Mouse (Mus musculus) liver, adult 2 months (tissue): ENCODE measurements around the gene Isx. TPM values are rescaled to one million over a fixed set of nuclear protein-coding genes. Genes with fewer than 3 reads are reported as not detected.

Experiments used
- DNase-seq: peaks from one replicate; pipeline ENCODE4 v3.0.0-alpha.2; 2011; ENCODE audit warnings: low read depth, low spot score; ENCODE audit errors: extremely low read depth
- H3K27ac ChIP-seq: fragments of 200-500 bp; replicated peaks from 2 replicates; pipeline ENCODE4 v1.5.1; 2012; ENCODE audit warnings: low read depth, mild to moderate bottlenecking, control low read depth, inconsistent platforms, low read length; ENCODE audit not compliant: insufficient read depth
- H3K27me3 ChIP-seq: fragments of 200-500 bp; 2 replicates; pipeline ENCODE4 v1.6.1; 2012; ENCODE audit warnings: mild to moderate bottlenecking, moderate library complexity, low read length, inconsistent platforms; ENCODE audit not compliant: control insufficient read depth, insufficient read depth
- H3K36me3 ChIP-seq: fragments of 200-500 bp; 2 replicates; pipeline ENCODE4 v1.6.1; 2012; ENCODE audit warnings: low read length, inconsistent platforms; ENCODE audit not compliant: control insufficient read depth, insufficient read depth
- H3K4me1 ChIP-seq: fragments of 200-500 bp; 2 replicates; pipeline ENCODE4 v1.6.1; 2011; ENCODE audit warnings: low read length; ENCODE audit not compliant: control insufficient read depth, insufficient read depth
- H3K4me3 ChIP-seq: fragments of 200-500 bp; 2 replicates; pipeline ENCODE4 v1.5.1; 2011; ENCODE audit warnings: low read depth, mild to moderate bottlenecking, control low read depth, low read length, moderate library complexity; ENCODE audit not compliant: insufficient read depth
- H3K79me2 ChIP-seq: fragments of 200-500 bp; 2 replicates; pipeline ENCODE4 v1.6.1; 2012; ENCODE audit warnings: inconsistent platforms, mild to moderate bottlenecking, low read length, moderate library complexity; ENCODE audit not compliant: control insufficient read depth, insufficient read depth
- H3K9ac ChIP-seq: fragments of 200-500 bp; 2 replicates; pipeline ENCODE4 v1.6.1; 2012; ENCODE audit warnings: low read depth, mild to moderate bottlenecking, control low read depth, inconsistent platforms, low read length
- CTCF ChIP-seq: fragments of 200-500 bp; IDR thresholded peaks from 2 replicates; pipeline ENCODE4 v1.5.1; 2011; ENCODE audit warnings: low read depth, low read length, control low read depth
- POLR2A ChIP-seq: fragments of 200-500 bp; IDR thresholded peaks from 2 replicates; pipeline ENCODE4 v1.6.1; 2011; ENCODE audit warnings: low read length, control low read depth; ENCODE audit not compliant: insufficient read depth; ENCODE audit errors: extremely low read depth
- WGBS: fragments of 180-500 bp; shearing (Covaris S2); methylation state at CpG from one replicate; pipeline ENCODE4 v1.1.7; 2018; 5-methylcytosine and 5-hydroxymethylcytosine counted together
- polyA plus RNA-seq: library from polyadenylated mRNA; depleted of rRNA; stranded (reverse); fragments of >200 nt; gene quantifications from 2 replicates; pipeline ENCODE4 v1.2.3, GENCODE M21; 2012
- total RNA-seq: library from RNA; depleted of rRNA; stranded (reverse); fragments of >200 nt; gene quantifications from 2 replicates; pipeline ENCODE4 v1.2.3, GENCODE M21; 2014

Isx gene
- total and polyA plus RNA-seq, 2 experiments: 0.06 TPM; not detected in 1

- no peaks in the 10 kb centered on the region for H3K4me1 ChIP-seq
- no peaks in the 10 kb centered on the region for H3K36me3 ChIP-seq
- DNase-seq: no peak
- H3K79me2 ChIP-seq: no peaks in the 10 kb centered on the region
- no peak overlapping the region for H3K4me3 ChIP-seq
- no peak for TF ChIP-seq CTCF
- TF ChIP-seq POLR2A: no peak
- H3K9ac ChIP-seq: no peak overlapping the region
- no peaks in the 10 kb centered on the region for H3K27me3 ChIP-seq
- H3K27ac ChIP-seq: no peak overlapping the region
Measured at GRCm38 (mm10) chr8:74850971-74851370, 22.0 kb upstream of the Isx start.

- Histone ChIP-seq H3K9ac (no peak overlapping the region), H3K36me3 (no peaks in the 10 kb centered on the region), H3K4me1 (no peaks in the 10 kb centered on the region), H3K79me2 (no peaks in the 10 kb centered on the region), H3K27ac (no peak overlapping the region), H3K4me3 (no peak overlapping the region), H3K27me3 (no peaks in the 10 kb centered on the region)
- TF ChIP-seq CTCF: no peak
- no peak for TF ChIP-seq POLR2A
- 22% methylated on average over 3 of the region's 3 CpGs for WGBS
- DNase-seq: no peak
Measured at GRCm38 (mm10) chr8:74851837-74852236, 21.1 kb upstream of the Isx start.

DNA sequence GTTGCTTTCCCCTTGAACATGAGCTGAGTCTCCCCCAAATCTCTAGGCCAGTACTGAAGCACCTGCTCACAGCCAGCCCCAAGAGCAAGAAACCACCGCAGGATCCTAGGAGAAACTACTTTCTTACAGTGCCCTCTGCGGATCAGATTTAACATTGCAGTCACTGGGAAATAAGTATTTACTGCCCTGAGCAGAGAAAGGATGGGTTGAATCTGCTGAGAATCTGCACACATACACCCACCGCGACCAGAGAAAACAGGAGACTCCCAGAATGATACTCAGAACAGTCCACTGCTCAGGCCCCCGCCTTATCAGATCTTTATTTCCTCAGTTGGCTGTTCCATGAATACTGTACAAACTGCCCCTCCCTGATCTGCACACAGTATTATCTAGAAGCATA is 19.5 kb upstream of the Isx start:
- no peaks in the 10 kb centered on the region for H3K27me3 ChIP-seq
- no peak overlapping the region for H3K4me3 ChIP-seq
- no peaks in the 10 kb centered on the region for H3K4me1 ChIP-seq
- H3K9ac ChIP-seq: no peak overlapping the region
- TF ChIP-seq POLR2A: no peak
- TF ChIP-seq CTCF: no peak
- no peaks in the 10 kb centered on the region for H3K36me3 ChIP-seq
- H3K27ac ChIP-seq: no peak overlapping the region
- H3K79me2 ChIP-seq: no peaks in the 10 kb centered on the region
- no peak for DNase-seq
- 28% methylated on average over 5 of the region's 5 CpGs for WGBS

GRCm38 (mm10) chr8:74854786-74855185 is 18.2 kb upstream of the Isx start:
- Histone ChIP-seq H3K9ac (no peak overlapping the region), H3K4me3 (no peak overlapping the region), H3K36me3 (no peaks in the 10 kb centered on the region), H3K27me3 (no peaks in the 10 kb centered on the region), H3K79me2 (no peaks in the 10 kb centered on the region), H3K27ac (no peak overlapping the region), H3K4me1 (no peaks in the 10 kb centered on the region)
- no peak for TF ChIP-seq POLR2A
- no peak for TF ChIP-seq CTCF
- WGBS: 88% methylated on average over 4 of the region's 4 CpGs
- no peak for DNase-seq

GRCm38 (mm10) chr8:74855341-74855740 is 17.6 kb upstream of the Isx start:
- Histone ChIP-seq H3K27me3 (no peaks in the 10 kb centered on the region), H3K36me3 (no peaks in the 10 kb centered on the region), H3K27ac (no peak overlapping the region), H3K9ac (no peak overlapping the region), H3K79me2 (no peaks in the 10 kb centered on the region), H3K4me3 (no peak overlapping the region), H3K4me1 (no peaks in the 10 kb centered on the region)
- 86% methylated on average over 3 of the region's 3 CpGs for WGBS
- TF ChIP-seq CTCF (no peak), POLR2A (no peak)
- no peak for DNase-seq

DNA sequence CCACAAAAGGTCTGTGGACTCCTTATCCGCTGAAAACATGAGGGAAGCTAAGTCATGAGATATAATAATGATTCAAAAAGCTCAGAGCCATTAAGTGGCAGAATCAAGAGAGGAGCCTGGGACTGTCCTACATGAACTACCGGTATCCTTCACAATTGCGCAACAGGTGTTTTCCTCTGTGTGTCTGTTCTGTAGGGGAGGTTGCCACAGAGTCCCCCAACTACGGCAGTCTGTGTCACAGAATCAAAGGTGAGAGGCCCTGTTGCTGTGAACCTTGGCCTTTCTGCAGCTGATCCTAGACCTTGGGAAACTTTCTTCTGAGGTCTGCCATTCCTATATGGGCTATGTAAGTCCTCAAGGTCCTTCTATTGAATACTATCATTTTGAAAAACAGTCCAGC is 13.7 kb upstream of the Isx start:
- Histone ChIP-seq H3K79me2 (no peaks in the 10 kb centered on the region), H3K36me3 (no peaks in the 10 kb centered on the region), H3K9ac (no peak overlapping the region), H3K4me3 (no peak overlapping the region), H3K27me3 (no peaks in the 10 kb centered on the region), H3K4me1 (no peaks in the 10 kb centered on the region), H3K27ac (no peak overlapping the region)
- TF ChIP-seq CTCF (no peak), POLR2A (no peak)
- 56% methylated on average over 4 of the region's 4 CpGs for WGBS
- DNase-seq: no peak
